Mouse (Mus musculus) brain, embryonic 14.5 days (tissue): ENCODE measurements at regions not wholly inside any gene's neighbourhood (a gene's known extent, or its start where the extent isn't known, plus 50 kb on each side); places are given as distances from the start of the nearest gene placed in this dataset.

Experiments used
- CTCF ChIP-seq: fragments of 200-500 bp; IDR thresholded peaks from 2 replicates; pipeline ENCODE4 v1.5.1; 2012; ENCODE audit warnings: inconsistent platforms, mild to moderate bottlenecking, moderate library complexity, borderline replicate concordance; ENCODE audit not compliant: insufficient read depth, insufficient read length; ENCODE audit errors: extremely low read depth
- POLR2A ChIP-seq: fragments of 200-500 bp; IDR thresholded peaks from 2 replicates; pipeline ENCODE4 v1.6.1; 2012; ENCODE audit warnings: mild to moderate bottlenecking, inconsistent platforms, borderline replicate concordance; ENCODE audit not compliant: poor library complexity, insufficient read depth, insufficient read length, severe bottlenecking; ENCODE audit errors: extremely low read depth

GRCm38 (mm10) chr1:52336696-52337095, 103.7 kb upstream of the Gls start:
- TF ChIP-seq CTCF (no peak), POLR2A (no peak)
